Mouse (Mus musculus) brain, embryonic 14.5 days (tissue): ENCODE results near the gene Epm2a. TPM values are rescaled to one million over a fixed set of nuclear protein-coding genes. Genes with fewer than 3 reads are reported as not detected.
"Not testable (repeated sequence)": the region's sequence is repeated elsewhere in the genome, so short reads cannot be mapped to it uniquely, and the experiment has no call there.

Experiments
- DNase-seq: peaks from one replicate; pipeline ENCODE4 v3.0.0-alpha.2; 2011; ENCODE audit warnings: low read depth
- CTCF ChIP-seq: fragments of 200-500 bp; IDR thresholded peaks from 2 replicates; pipeline ENCODE4 v1.5.1; 2012; ENCODE audit warnings: inconsistent platforms, mild to moderate bottlenecking, moderate library complexity, borderline replicate concordance; ENCODE audit not compliant: insufficient read depth, insufficient read length; ENCODE audit errors: extremely low read depth
- POLR2A ChIP-seq: fragments of 200-500 bp; IDR thresholded peaks from 2 replicates; pipeline ENCODE4 v1.6.1; 2012; ENCODE audit warnings: mild to moderate bottlenecking, inconsistent platforms, borderline replicate concordance; ENCODE audit not compliant: poor library complexity, insufficient read depth, insufficient read length, severe bottlenecking; ENCODE audit errors: extremely low read depth
- polyA plus RNA-seq: library from polyadenylated mRNA; depleted of rRNA; stranded (reverse); fragments of >200 nt; gene quantifications from 2 replicates; pipeline ENCODE4 v1.2.3, GENCODE M21; 2012; rRNA removed

Epm2a gene
- 3.7 and 6.5 TPM in 2 replicates for polyA plus RNA-seq

GRCm38 (mm10) chr10:11343205-11344141, at the start of gene Epm2a:
Gene Epm2a, plus strand, starts transcription at chr10:11343404.
- DNase-seq: peak; percentile 90
- TF ChIP-seq CTCF: no peak
- peak; percentile 27 for TF ChIP-seq POLR2A

GRCm38 (mm10) chr10:11298418-11298817, 44.8 kb upstream of the Epm2a start:
- TF ChIP-seq POLR2A: no peak

GRCm38 (mm10) chr10:11305365-11306053, 37.7 kb upstream of the Epm2a start:
- no peak for TF ChIP-seq CTCF
- TF ChIP-seq POLR2A: no peak
- DNase-seq: peak; percentile 21

More at GRCm38 (mm10) chr10:11298418-11298817, 44.8 kb upstream of the Epm2a start:
- DNase-seq: no peak

GRCm38 (mm10) chr10:11306054-11306367, 37.2 kb upstream of the Epm2a start:
- TF ChIP-seq CTCF (no peak), POLR2A (no peak)
- DNase-seq: peak; percentile 32

DNA sequence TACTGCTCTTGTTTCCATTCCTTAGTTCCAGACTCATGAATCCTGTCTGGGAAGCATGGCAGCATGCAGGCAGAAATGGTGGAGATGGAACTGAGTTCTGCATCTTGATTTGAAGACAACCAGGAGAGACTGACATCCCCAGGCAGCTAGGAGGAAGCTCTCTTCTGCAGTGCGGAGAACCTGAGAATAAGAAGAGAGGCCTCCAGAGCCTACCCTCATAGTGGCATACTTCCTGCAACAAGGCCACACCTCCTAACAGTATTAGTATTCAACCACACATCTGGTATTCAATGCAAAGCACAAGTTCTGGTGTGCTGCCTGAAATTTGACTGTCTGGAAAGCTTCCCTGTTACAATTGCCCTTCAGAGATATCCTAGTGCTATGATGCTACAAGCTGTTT, 33.3 kb upstream of the Epm2a start:
- DNase-seq: no peak
- TF ChIP-seq POLR2A: no peak

GRCm38 (mm10) chr10:11310481-11310880, 32.7 kb upstream of the Epm2a start:
- TF ChIP-seq POLR2A: no peak
- TF ChIP-seq CTCF: no peak
- no peak for DNase-seq

DNA sequence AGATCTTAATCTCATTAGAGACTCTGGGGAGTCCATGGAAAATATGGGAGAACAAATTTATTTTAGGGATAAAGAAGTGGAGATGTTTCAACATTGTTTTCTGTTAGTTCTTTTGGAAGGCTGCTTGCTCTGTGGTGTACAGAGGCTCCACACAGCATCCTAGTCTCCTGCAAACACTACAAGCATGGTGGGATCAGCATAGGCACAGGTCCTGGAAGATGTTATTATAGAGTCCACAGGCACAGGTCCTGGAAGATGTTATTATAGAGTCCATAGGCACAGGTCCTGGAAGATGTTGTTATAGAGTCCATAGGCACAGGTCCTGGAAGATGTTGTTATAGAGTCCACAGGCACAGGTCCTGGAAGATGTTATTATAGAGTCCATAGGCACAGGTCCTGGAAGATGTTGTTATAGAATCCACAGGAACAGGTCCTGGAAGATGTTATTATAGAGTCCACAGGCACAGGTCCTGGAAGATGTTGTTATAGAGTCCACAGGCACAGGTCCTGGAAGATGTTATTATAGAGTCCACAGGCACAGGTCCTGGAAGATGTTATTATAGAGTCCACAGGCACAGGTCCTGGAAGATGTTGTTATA, 25.2 kb upstream of the Epm2a start:
- DNase-seq: peak; percentile 51

DNA sequence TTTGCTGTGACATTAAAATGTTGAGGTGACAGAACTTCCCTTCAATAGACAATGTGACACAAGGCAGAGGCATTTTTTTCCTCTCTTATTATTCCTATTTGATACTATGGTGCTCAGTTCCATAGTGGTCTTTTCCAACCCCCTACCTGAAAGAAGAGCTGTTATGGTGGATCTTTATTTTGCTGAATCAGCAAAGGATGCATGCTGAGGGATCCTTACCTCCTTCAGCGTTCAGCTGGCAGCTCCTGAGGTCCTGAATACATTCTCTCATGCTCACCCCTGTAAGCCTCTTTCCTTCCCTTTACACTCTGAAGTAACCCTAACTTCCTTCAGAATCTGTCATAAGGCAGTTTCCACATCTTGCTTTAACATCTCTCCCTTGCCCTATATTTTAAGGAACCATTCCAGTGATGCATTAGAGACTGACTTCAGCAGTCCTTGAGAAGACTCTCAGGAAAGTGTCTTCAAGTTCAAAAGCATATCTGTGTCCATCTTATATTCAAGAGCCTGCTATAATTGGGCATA, 23.7 kb upstream of the Epm2a start:
- no peak for DNase-seq
- no peak for TF ChIP-seq POLR2A
- no peak for TF ChIP-seq CTCF

- DNase-seq: no peak
- no peak for TF ChIP-seq POLR2A
- no peak for TF ChIP-seq CTCF
Measured at GRCm38 (mm10) chr10:11322316-11322715, 20.9 kb upstream of the Epm2a start.

DNA sequence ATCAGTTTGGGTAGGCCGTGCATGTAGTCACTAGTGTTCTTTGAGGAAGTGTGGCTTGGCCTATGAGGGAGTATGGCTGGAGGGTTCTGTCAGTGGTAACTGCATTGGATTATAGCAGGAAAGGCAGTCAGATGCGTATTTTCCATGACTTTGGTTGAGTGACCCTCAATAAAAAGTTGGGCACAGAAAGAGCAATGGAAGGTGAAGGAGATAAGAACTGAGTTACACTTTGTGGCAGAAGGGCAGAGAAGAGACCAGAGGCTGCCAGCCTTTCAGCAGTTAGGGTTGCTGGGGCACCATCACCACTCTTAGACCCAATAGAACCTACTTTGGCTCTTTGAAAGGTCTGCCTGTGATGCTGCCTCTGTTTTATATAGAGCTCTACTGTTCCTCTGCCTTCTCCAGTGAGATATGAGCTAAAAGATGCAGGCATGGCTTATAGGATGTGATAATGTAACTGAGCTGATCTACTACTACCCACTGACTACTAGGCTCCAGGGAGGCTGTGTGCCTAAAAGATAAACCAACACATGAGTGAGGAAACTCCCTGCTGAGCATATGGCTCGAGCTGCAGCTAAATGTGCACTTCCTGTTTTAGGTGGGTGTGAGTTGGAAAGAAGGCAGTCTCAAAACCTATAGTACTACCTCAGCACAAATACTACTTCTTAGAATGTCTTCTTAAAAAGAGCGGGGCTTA, 19.9 kb upstream of the Epm2a start:
- no peak for TF ChIP-seq CTCF
- TF ChIP-seq POLR2A: no peak
- DNase-seq: no peak

DNA sequence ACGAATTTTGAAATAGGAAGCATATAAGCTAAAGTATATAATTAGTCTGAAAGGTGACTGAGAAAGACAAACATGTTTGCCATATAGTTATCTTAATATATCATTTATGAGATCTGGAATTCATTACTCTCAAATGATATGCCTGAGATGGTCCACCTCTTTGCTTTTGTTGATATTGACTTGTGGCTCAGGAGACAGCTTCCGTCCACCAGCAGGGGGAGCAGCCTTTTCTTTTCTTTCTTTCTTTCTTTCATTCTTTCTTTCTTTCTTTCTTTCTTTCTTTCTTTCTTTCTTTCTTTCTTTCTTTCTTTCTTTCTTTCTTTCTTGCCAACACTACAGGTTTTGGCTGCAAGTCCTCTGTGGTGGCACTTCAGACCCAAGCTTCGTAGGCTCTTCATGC, 16.7 kb upstream of the Epm2a start:
- peak; percentile 44; the same call in 1 of the 2 replicates for TF ChIP-seq CTCF
- no peak for TF ChIP-seq POLR2A
- DNase-seq: no peak

DNA sequence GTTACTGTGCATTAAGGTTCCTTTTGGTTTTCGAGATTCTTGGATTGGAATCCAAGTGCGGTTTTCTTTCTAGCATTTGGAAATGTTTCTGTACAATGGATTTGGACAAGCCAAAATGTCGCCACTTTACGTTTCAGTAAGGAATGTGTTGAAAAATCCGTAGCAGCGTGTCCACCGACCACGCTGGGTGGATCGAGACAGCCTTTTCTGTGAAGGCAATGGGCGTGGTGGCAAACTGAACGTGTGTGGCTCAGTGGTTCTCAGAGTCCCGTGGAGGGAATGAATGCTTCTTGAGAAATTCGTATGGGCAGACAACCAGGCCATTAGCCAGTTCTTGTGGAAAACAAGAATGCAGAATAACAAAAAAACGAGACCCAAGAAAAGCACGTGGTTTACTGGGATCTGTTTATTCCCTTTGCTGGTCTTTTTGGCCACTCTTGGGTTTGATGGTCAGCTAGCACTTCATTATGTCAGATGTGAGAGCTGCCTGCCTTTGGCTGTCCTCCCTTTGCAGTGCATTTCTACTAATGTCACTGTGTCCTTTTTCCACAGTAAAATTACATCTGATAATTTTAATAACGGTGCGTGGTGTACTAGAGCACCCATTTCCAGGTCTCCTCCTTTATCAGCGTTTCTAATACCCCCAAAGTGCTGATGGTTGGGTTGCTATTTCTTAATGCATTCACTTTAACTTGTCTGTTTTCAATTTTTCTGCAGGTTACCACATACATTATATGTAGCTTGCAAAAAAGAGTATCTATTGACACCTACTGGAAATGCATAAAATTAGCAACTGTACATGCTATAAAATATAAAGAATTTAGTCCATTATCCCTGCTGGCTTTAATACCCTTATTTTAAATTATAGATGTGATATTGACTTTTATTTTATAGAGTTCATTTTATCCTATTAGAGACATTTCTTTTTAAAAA, 1.6 kb downstream of the Epm2a start:
- TF ChIP-seq CTCF (no peak), POLR2A (no peak)
- peak; percentile 17 for DNase-seq

DNA sequence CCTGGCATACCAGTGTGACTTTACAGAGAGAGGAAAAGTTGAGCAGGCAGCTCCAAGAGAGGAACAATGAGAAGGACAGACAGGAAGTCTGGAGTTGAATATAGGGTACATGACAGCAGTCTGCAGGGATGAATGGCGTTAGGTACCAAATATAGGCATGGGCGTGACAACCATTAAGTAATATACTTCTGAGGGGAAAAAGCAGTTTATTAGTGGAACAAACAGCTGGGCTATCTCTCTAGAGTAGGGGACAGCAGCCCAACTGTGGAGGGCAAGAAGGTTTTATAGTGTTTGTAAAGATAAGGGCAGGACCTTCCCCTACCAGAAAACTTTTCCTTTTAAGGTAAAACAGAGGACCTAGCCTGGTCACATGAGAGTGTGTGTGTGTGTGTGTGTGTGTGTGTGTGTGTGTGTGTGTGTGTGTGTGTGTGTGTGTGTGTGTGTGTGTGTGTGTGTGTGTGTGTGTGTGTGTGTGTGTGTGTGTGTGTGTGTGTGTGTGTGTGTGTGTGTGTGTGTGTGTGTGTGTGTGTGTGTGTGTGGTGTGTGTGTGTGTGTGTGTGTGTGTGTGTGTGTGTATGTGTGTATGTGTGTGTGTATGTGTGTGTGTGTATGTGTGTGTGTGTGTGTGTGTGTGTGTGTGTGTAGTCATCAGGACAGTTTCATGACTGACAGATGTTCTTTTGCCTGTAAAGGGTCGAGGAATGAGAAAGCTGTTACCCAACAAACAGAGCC, 7.2 kb downstream of the Epm2a start:
- not testable (repeated sequence) for DNase-seq
